Mouse (Mus musculus): ENCODE data around the gene Akap1.
"Not testable (repeated sequence)": the region's sequence is repeated elsewhere in the genome, so short reads cannot be mapped to it uniquely, and the experiment has no call there.

The Akap1 gene

DNA sequence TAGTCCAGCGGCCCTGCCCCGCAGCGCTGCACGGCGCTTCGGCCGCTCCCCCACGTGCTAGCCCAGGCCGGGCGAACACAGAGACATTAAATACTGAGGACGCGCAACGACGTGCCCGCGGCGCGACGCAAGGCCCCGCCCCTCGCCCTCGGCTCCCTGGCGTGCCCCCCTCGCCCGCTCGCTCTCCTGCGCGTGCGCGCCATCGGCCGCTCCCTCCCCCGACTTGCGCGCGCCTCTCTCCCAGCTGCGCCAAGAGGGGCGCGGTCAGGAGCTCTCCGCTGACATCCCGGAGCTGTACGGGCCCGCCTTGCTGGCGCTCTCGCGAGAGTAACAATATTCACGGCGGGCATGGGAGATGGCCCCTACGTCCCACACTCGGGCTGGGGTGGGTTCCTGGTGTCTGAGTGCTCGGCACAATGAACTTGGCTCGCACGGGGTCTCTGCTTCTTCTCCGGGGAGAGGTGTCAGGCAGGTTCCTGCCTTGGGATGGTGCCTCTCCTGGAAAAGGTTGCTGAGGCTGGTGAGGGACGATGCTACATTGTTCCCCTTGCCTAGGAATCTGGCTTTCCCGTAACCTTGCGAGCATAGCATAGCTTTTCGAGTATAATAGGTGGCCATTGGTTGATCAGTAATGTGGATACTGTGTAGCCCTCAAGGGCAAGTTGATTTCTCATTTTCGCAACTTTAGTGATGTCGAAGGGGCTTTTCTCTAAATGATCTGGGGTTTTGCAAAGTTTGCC lies at the start of gene Akap1:
Gene Akap1, minus strand, starts transcription at position 129 of the 740 bp plus-strand sequence.
- DNase-seq (ENCODE audit: low spot score) = peak; percentile 95

DNA sequence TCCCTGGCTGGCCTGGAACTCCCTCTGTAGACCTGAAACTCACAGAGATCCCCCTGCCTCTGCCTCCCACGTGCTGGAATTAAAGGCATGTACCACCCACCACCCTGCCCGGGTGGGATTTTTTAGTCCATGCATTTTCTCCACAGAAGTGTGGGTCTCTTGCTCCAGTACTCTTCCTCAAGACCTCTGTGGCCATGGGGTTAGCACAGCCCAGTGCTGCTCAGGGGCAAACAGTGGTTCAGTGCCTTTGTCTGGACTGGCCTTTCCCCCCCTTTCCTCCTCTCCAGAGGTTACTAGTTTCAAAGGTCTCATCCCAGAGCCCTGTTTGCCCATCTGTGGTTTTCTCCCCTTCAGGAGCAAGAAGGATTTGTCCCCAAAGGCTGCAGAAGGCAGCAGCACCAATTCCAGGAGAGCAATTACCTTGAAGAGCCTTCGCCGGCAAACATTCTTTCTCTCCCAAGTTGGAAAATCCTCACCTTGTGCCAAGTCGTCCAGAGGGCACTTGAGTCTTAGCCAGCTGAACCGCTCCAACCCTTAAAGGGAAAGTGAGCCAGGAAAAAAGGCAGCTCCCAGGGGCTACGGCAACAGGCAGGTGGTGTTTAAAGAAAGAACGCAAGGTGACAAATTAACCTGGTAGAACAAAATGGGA lies 45.1 kb upstream of the Akap1 start:
- DNase-seq (ENCODE audit: low spot score) = peak; percentile 16

GRCm38 (mm10) chr11:88908557-88909211 lies 44.3 kb upstream of the Akap1 start:
- DNase-seq (ENCODE audit: low spot score) = peak; percentile 37

DNA sequence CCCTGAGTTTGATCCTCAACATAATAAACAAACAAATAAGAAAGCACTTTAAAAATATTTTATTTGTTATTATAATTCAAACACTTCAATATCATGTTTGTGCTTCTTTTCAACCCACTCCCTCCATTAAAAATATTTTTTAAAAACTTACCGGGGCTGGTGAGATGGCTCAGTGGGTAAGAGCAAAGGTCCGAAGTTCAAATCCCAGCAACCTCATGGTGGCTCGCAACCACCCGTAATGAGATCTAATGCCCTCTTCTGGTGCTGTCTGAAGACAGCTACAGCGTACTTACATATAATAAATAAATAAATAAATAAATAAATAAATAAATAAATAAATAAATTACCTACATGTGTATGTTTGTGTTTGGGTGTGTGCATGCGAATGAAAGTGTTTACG lies 43.5 kb upstream of the Akap1 start:
- no peak for DNase-seq (ENCODE audit: low spot score)

DNA sequence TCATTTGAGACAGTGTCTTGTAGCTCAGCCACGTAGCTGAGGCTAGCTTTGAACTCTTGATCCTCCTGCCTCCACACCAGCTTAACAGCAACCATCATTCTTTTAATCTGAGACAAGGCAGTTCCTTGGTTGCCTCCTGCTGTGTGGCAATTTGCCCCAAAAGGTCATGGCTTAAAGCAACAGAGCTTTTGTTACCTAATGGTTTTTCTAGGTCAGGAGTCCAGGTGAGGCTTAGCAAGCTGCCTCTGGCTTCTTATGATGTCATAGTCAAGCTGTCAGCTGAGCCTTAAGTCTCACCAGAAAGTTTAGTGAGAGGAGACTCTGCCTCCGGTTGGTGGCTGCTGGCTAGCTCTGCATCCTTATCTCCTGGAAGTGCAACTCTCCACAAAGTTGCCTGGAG lies 41.2 kb upstream of the Akap1 start:
- DNase-seq (ENCODE audit: low spot score) = no peak

DNA sequence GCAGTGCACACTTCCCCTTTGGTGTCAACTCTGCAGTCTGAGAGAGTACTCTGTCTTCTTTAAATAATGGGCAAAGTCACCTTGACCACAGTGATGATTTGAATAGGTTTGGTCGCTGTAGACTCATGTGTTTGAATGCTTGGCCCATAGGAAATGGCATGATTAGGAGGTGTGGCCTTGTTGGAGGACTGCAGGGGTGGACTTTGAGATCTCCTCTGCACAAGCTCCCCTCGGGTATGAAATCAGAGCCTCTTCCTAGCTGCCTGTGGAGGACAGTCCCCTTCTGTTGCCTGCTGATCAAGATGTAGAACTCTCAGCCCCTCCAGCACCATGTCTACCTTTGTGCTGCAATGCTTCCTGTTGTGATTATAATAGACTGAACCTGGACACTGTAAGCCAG lies 39.7 kb upstream of the Akap1 start:
- no peak for DNase-seq (ENCODE audit: low spot score)

DNA sequence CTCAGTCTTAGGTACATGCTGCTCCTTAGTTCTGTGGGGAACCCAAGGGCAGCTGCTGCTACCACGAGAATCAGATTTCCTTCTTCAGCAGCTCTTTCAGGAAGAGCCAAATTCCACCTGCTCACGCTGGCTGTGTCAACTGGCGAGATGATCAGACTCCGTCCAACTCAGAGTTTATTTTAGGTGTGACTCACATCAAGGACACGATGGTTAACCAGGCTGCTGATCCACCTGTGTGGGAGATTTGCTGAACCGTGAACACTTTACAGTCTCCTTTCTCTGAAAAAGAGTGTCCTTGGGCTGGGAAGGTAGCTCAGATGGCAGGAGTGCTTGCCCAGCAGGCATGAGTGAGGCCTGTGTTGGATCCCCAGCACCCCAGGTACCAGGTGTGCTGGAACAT lies 38.4 kb upstream of the Akap1 start:
- DNase-seq (ENCODE audit: low spot score) = no peak

DNA sequence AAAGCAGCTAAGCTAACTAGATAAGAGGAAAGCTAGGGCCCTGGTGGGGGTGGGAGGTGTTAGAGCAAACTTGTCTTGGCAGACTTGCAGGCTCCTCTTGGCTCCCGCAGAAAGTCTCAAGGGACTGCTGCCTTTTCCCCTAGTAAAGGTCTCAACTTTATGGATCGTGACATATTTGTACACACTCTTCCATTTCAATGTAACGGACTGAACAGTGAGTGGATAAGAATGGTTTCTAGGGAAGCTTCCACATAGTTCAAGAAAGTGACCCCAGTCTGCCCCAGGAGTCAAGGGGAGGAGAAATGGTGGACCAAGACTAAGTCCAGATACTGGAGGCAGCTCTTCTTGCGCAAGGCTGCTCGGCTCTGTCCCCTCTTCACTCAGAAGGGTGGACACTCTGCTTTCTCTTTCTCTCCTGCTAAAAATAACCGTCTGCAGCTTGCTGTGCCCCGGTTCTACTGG lies 37.0 kb upstream of the Akap1 start:
- no peak for DNase-seq (ENCODE audit: low spot score)

- DNase-seq (ENCODE audit: low spot score) = no peak
Measured at GRCm38 (mm10) chr11:88899561-88899960, 35.2 kb upstream of the Akap1 start.

DNA sequence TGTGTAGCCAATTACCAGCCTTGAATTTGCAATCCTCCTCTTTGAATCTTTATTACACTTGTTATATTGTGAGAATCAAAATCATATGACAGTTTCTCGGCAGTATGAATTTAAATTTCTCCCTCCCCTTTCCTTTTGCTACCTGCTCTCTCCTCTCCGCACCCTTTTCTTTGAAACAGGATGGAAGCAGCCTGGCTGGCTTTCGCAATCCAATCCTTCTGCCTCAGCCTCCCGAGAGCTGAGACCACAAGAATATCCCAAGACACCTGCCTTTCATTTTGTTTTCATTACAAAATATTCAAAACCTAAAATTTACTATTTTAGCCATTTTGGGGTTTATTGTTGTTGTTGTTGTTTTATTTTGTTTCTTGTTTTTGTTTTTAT lies 34.0 kb upstream of the Akap1 start:
- no peak for DNase-seq (ENCODE audit: low spot score)

- DNase-seq (ENCODE audit: low spot score) = no peak
Measured at GRCm38 (mm10) chr11:88897624-88898379, 33.4 kb upstream of the Akap1 start.

DNA sequence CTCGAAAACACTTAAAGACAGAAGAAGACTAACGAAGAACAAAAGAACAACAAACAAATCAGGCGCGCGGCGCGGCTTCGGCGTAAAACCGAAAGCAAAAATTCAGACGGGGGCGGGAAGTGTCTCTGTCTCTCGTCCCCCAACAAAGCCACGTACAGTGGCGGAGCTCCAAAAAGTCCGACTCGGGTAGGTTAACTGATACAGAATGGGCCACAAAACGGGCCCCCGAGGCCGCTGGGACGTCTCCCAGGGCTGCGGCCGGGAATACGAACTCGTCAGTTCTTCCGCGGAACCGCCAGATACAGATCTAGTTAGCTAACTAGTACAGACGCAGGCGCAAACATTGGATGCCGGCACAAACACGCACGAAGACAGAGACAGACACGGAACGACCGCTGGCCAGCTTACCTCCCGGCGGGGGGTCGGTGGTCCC lies 31.4 kb upstream of the Akap1 start:
- not testable (repeated sequence) for DNase-seq (ENCODE audit: low spot score)

DNA sequence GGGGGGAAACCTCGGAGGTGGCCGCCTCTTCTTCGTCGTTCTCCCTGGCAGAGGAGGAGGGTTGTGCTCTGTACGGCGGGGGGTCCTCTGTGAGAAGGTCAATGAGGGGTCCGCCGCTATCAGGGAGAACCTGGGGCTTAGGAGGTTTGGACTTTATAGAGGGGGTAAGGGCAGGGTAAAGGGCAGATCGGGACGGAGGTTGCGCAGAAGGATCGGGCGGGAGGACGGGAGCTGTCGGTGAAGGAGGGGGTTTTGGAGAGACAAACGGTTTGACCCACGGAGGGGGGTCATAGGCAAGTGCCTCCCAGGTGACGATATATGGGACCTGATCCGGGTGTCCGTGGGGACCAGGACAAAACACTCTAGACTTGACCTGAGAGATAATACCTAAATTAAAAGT lies 30.8 kb upstream of the Akap1 start:
- DNase-seq (ENCODE audit: low spot score) = not testable (repeated sequence)

- DNase-seq (ENCODE audit: low spot score) = not testable (repeated sequence)
Measured at GRCm38 (mm10) chr11:88894279-88894678, 29.9 kb upstream of the Akap1 start.

DNA sequence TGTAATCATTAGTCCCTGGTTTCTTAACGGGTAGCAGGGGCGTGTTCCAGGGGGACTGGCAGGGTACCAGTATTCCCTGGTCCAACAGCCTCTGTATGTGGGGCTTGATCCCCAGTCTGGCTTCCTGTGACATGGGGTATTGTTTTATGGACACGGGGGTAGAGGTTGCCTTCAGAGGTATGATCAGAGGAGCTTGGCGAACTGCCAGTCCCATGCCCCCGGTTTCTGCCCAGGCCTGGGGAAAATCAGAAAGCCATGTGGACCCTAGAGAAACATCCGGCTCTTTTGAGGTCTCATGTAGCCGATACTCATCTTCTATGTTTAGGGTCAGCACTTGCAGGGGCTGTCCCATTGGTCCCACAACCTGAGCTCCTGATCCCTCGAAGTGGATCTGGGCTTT lies 29.1 kb upstream of the Akap1 start:
- not testable (repeated sequence) for DNase-seq (ENCODE audit: low spot score)

DNA sequence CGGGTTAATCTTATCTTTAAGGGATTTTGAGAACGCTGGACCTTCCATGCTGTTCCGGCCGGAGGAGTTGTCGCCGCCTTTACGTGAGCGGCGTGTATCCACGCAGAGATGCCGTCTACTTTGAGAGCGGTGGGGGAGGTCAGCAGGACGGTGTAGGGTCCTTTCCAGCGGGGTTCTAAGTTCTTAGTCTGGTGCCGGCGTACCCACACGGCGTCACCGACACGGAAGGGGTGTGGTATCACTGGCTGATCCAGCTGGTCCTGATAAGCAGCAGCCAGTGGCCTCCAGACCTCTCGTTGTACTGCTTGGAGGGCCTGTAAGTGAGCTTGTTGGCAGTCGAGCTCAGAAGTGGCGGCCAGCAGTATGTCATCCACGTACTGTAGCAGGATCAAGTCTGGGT lies 28.4 kb upstream of the Akap1 start:
- peak; percentile 29 for DNase-seq (ENCODE audit: low spot score)

DNA sequence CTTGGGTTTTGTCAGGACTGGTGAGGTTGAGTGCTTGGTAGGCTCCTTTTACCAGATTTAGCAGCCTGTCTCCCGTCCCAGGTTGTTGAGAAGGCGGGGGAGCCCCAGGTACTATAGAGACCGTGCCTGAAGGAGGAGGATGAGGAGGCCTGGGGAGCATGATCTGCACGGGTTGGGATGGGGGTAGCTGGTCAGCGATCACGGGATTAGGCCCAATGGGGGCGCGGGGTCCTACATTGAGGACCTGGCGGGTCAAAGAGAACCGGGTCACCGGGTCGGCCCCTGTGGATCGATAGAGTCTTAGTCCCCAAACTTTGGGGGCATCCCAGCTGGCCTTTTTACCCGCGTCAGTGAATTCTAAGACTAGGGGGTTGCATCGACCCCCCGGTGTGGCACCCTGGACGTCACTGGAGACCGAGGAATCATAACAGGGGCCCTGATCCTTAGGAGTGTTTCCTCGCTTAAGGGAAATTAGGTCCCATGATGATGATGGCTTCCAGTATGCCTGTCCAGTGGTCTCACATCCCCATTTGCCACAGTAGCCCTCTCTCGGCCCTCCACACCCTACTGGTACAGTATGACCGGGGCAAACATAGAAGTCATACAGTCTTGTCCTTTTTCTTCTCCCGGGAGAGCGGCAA lies 27.7 kb upstream of the Akap1 start:
- DNase-seq (ENCODE audit: low spot score) = peak; percentile 70

GRCm38 (mm10) chr11:88891446-88891845 lies 27.1 kb upstream of the Akap1 start:
- DNase-seq (ENCODE audit: low spot score) = peak; percentile 49

- DNase-seq (ENCODE audit: low spot score) = not testable (repeated sequence)
Measured at GRCm38 (mm10) chr11:88890904-88891303, 26.5 kb upstream of the Akap1 start.

DNA sequence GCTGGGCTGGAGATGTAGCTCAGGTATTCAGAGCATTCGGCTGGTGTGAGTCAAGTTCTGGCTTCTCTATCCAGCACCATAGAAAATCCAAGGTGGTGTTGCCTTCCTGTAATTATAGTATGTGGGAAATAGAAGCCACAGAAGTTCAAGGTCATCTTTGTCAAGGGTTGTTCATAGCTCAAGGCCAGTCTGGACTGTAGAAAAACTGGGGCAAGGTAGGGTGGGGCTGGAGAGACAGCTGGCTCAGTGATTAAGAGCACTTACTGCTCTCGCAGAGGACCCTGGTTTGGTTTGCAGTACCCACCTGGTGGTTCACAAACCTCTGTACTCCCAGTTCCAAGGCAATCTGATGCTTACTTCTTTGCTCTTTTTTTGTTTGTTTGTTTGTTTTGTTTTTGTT lies 24.6 kb upstream of the Akap1 start:
- DNase-seq (ENCODE audit: low spot score) = no peak

DNA sequence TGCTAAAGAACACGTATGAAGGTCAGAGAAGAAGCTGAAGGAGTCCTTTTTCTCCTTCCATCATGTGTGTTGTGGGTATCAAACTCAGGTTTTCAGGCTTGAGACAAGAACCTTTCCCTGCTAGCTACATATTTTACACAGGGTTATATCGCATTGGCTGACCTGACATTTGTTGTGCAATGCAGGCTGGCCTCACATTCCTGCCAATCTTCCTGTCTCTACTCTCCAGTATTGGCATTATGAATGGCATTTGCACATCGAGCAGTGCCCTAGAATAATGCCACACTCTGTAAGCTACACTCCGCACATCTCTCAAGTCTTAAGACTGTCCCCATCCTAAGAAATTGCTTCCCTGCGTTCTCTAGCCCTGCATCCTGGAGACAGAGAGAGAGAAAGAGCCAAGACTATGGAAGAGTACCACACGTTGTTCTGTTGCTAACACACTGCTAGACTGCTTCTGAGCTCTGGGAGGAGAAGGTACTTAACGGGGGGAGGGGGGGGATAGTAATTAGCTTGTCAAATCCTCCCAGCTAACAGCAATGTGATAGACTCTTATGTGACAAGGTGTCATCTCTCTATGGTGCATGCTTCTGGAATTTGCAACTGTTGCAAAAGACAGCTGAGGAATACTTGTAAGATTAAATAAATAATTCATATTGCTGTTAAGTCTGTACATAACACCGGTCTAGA lies 20.1 kb upstream of the Akap1 start:
- no peak for DNase-seq (ENCODE audit: low spot score)
